Mouse (Mus musculus): ENCODE measurements around the gene Ndufc1. TPM values are rescaled to one million over a fixed set of nuclear protein-coding genes. Genes with fewer than 3 reads are reported as not detected.

Gene Ndufc1
- polyA plus RNA-seq, 1 experiment from 2014 or later = 761 TPM

- Histone ChIP-seq H3K4me3 (ENCODE audit: low read depth, low read length) (no peak overlapping the region), H3K27ac (replicated peaks; ENCODE audit: low read depth, low read length) (no peak overlapping the region), H3K9ac (ENCODE audit: low read depth, low read length) (no peak overlapping the region), H3K4me2 (ENCODE audit: low read depth, low read length) (no peak overlapping the region), H3K27me3 (replicated peaks; ENCODE audit: control insufficient read depth, insufficient read depth, low read length) (0 out of 2 replicates have a peak, but pooled peaks cover 3% of the 10 kb centered on the region), H3K4me1 (ENCODE audit: control insufficient read depth, insufficient read depth, low read length) (0 out of 2 replicates have a peak, but pooled peaks cover 9% of the 10 kb centered on the region), H3K9me3 (ENCODE audit: control insufficient read depth, low read length) (no peaks in the 10 kb centered on the region), H3K36me3 (ENCODE audit: control insufficient read depth, insufficient read depth, low read length) (no peaks in the 10 kb centered on the region)
- ATAC-seq (ENCODE audit: low read depth) (no peak), DNase-seq (ENCODE audit: low spot score) (no peak)
- WGBS = 68% methylated on average over 4 of the region's 4 CpGs
Measured at GRCm38 (mm10) chr3:51366926-51367325, 41.9 kb downstream of the Ndufc1 start.

GRCm38 (mm10) chr3:51365517-51365882 lies 43.3 kb downstream of the Ndufc1 start:
- ATAC-seq (ENCODE audit: low read depth) = no peak
- DNase-seq (ENCODE audit: low spot score) = no peak
- Histone ChIP-seq H3K9ac (ENCODE audit: low read depth, low read length) (peak overlapping the region; percentile 62), H3K27me3 (replicated peaks; ENCODE audit: control insufficient read depth, insufficient read depth, low read length) (0 out of 2 replicates have a peak, but pooled peaks cover 3% of the 10 kb centered on the region), H3K4me3 (ENCODE audit: low read depth, low read length) (peak overlapping the region; percentile 47), H3K36me3 (ENCODE audit: control insufficient read depth, insufficient read depth, low read length) (no peaks in the 10 kb centered on the region), H3K9me3 (ENCODE audit: control insufficient read depth, low read length) (no peaks in the 10 kb centered on the region), H3K4me2 (ENCODE audit: low read depth, low read length) (peak overlapping the region; percentile 78), H3K27ac (replicated peaks; ENCODE audit: low read depth, low read length) (no peak overlapping the region), H3K4me1 (ENCODE audit: control insufficient read depth, insufficient read depth, low read length) (0 out of 2 replicates have a peak, but pooled peaks cover 9% of the 10 kb centered on the region)
- 8% methylated on average over 3 of the region's 3 CpGs for WGBS

GRCm38 (mm10) chr3:51364703-51365516 lies 43.9 kb downstream of the Ndufc1 start:
- ATAC-seq (ENCODE audit: low read depth) = peak; percentile 87

GRCm38 (mm10) chr3:51361066-51361465 lies 47.7 kb downstream of the Ndufc1 start:
- H3K4me2 ChIP-seq (ENCODE audit: low read depth, low read length) = 0 out of 2 replicates have a peak overlapping the region, but pooled peaks have one; percentile 5
- 0 out of 2 replicates have a peak, but pooled peaks cover 3% of the 10 kb centered on the region for H3K27me3 ChIP-seq (replicated peaks; ENCODE audit: control insufficient read depth, insufficient read depth, low read length)
- H3K9ac ChIP-seq (ENCODE audit: low read depth, low read length) = no peak overlapping the region
- 22% methylated on average over 9 of the region's 9 CpGs for WGBS
- H3K9me3 ChIP-seq (ENCODE audit: control insufficient read depth, low read length) = no peaks in the 10 kb centered on the region
- no peak overlapping the region for H3K27ac ChIP-seq (replicated peaks; ENCODE audit: low read depth, low read length)
- H3K4me3 ChIP-seq (ENCODE audit: low read depth, low read length) = no peak overlapping the region
- ATAC-seq (ENCODE audit: low read depth) = peak; percentile 23; the same call in 1 of the 2 replicates
- no peaks in the 10 kb centered on the region for H3K36me3 ChIP-seq (ENCODE audit: control insufficient read depth, insufficient read depth, low read length)
- DNase-seq (ENCODE audit: low spot score) = peak; percentile 70
- peaks cover 9% of the 10 kb centered on the region; the same call in 1 of the 2 replicates for H3K4me1 ChIP-seq (ENCODE audit: control insufficient read depth, insufficient read depth, low read length)

More at GRCm38 (mm10) chr3:51364703-51365516, 43.9 kb downstream of the Ndufc1 start:
- Histone ChIP-seq H3K4me2 (ENCODE audit: low read depth, low read length) (peak overlapping the region; percentile 78), H3K4me3 (ENCODE audit: low read depth, low read length) (peak overlapping the region; percentile 47), H3K27me3 (replicated peaks; ENCODE audit: control insufficient read depth, insufficient read depth, low read length) (0 out of 2 replicates have a peak, but pooled peaks cover 3% of the 10 kb centered on the region), H3K9ac (ENCODE audit: low read depth, low read length) (peak overlapping the region; percentile 62), H3K4me1 (ENCODE audit: control insufficient read depth, insufficient read depth, low read length) (0 out of 2 replicates have a peak, but pooled peaks cover 9% of the 10 kb centered on the region), H3K27ac (replicated peaks; ENCODE audit: low read depth, low read length) (no peak overlapping the region), H3K9me3 (ENCODE audit: control insufficient read depth, low read length) (no peaks in the 10 kb centered on the region), H3K36me3 (ENCODE audit: control insufficient read depth, insufficient read depth, low read length) (no peaks in the 10 kb centered on the region)
- WGBS = 7% methylated on average over 31 of the region's 31 CpGs
- DNase-seq (ENCODE audit: low spot score) = peak; percentile 92

- H3K4me3 ChIP-seq (ENCODE audit: low read depth, low read length) = peak overlapping the region; percentile 66
- no peaks in the 10 kb centered on the region for H3K9me3 ChIP-seq (ENCODE audit: control insufficient read depth, low read length)
- no peak overlapping the region for H3K27ac ChIP-seq (replicated peaks; ENCODE audit: low read depth, low read length)
- no peaks in the 10 kb centered on the region for H3K36me3 ChIP-seq (ENCODE audit: control insufficient read depth, insufficient read depth, low read length)
- H3K27me3 ChIP-seq (replicated peaks; ENCODE audit: control insufficient read depth, insufficient read depth, low read length) = 0 out of 2 replicates have a peak, but pooled peaks cover 3% of the 10 kb centered on the region
- 19% methylated on average over 14 of the region's 14 CpGs for WGBS
- DNase-seq (ENCODE audit: low spot score) (no peak), ATAC-seq (ENCODE audit: low read depth) (no peak)
- H3K4me1 ChIP-seq (ENCODE audit: control insufficient read depth, insufficient read depth, low read length) = peaks cover 4% of the 10 kb centered on the region; the same call in 1 of the 2 replicates
- no peak overlapping the region for H3K9ac ChIP-seq (ENCODE audit: low read depth, low read length)
- peak overlapping the region; percentile 88 for H3K4me2 ChIP-seq (ENCODE audit: low read depth, low read length)
Measured at GRCm38 (mm10) chr3:51359558-51360307, 49.1 kb downstream of the Ndufc1 start.

- DNase-seq (ENCODE audit: low spot score) (peak; percentile 93), ATAC-seq (ENCODE audit: low read depth) (peak; percentile 84)
- Histone ChIP-seq H3K9me3 (ENCODE audit: control insufficient read depth, low read length) (no peaks in the 10 kb centered on the region), H3K9ac (ENCODE audit: low read depth, low read length) (peak overlapping the region; percentile 65), H3K4me3 (ENCODE audit: low read depth, low read length) (peak overlapping the region; percentile 66), H3K4me1 (ENCODE audit: control insufficient read depth, insufficient read depth, low read length) (no peaks in the 10 kb centered on the region; the same call in 1 of the 2 replicates), H3K27ac (replicated peaks; ENCODE audit: low read depth, low read length) (peak overlapping the region; percentile 72), H3K36me3 (ENCODE audit: control insufficient read depth, insufficient read depth, low read length) (no peaks in the 10 kb centered on the region), H3K27me3 (replicated peaks; ENCODE audit: control insufficient read depth, insufficient read depth, low read length) (0 out of 2 replicates have a peak, but pooled peaks cover 1% of the 10 kb centered on the region), H3K4me2 (ENCODE audit: low read depth, low read length) (peak overlapping the region; percentile 88)
- WGBS = under 1% methylated on average over 41 of the region's 50 CpGs
Measured at GRCm38 (mm10) chr3:51358660-51359557, 49.9 kb downstream of the Ndufc1 start.

- ATAC-seq (ENCODE audit: low read depth) (peak; percentile 54), DNase-seq (ENCODE audit: low spot score) (peak; percentile 74)
- peak overlapping the region; percentile 39 for H3K9ac ChIP-seq (ENCODE audit: low read depth, low read length)
- H3K9me3 ChIP-seq (ENCODE audit: control insufficient read depth, low read length) = no peaks in the 10 kb centered on the region
- no peaks in the 10 kb centered on the region for H3K36me3 ChIP-seq (ENCODE audit: control insufficient read depth, insufficient read depth, low read length)
- peak overlapping the region; percentile 88 for H3K4me2 ChIP-seq (ENCODE audit: low read depth, low read length)
- no peak overlapping the region for H3K27ac ChIP-seq (replicated peaks; ENCODE audit: low read depth, low read length)
- H3K4me3 ChIP-seq (ENCODE audit: low read depth, low read length) = peak overlapping the region; percentile 66
- under 1% methylated on average over 15 of the region's 15 CpGs for WGBS
- H3K27me3 ChIP-seq (replicated peaks; ENCODE audit: control insufficient read depth, insufficient read depth, low read length) = no peaks in the 10 kb centered on the region
- H3K4me1 ChIP-seq (ENCODE audit: control insufficient read depth, insufficient read depth, low read length) = no peaks in the 10 kb centered on the region; the same call in 1 of the 2 replicates
Measured at GRCm38 (mm10) chr3:51358181-51358580, 50.6 kb downstream of the Ndufc1 start.

All from embryonic facial prominence, embryonic 14.5 days (tissue).